Mouse (Mus musculus) forebrain, embryonic 11.5 days (tissue): ENCODE results near the gene Fads3. TPM values are rescaled to one million over a fixed set of nuclear protein-coding genes. Genes with fewer than 3 reads are reported as not detected.

ENCODE experiments used
- ATAC-seq: fragments of 200-750 bp; cut with Nextera tagmentation; replicated peaks from 2 replicates; pipeline ENCODE4 v1.8.0; 2017; ENCODE audit warnings: moderate TSS enrichment; ENCODE audit not compliant: low FRiP score
- DNase-seq: peaks from one replicate; pipeline ENCODE4 v3.0.0-alpha.2; 2017; ENCODE audit warnings: low spot score
- H3K27ac ChIP-seq: fragments of 300-500 bp; sonication (generic); 2 replicates; pipeline ENCODE4 v1.5.1; 2014; ENCODE audit warnings: low read depth, low read length
- H3K27me3 ChIP-seq: fragments of 300-500 bp; sonication (generic); 2 replicates; pipeline ENCODE4 v1.6.1; 2014; ENCODE audit warnings: mild to moderate bottlenecking, low read length, mixed read lengths; ENCODE audit not compliant: control insufficient read depth, insufficient read depth
- H3K36me3 ChIP-seq: fragments of 300-500 bp; sonication (generic); 2 replicates; pipeline ENCODE4 v1.6.1; 2014; ENCODE audit warnings: mild to moderate bottlenecking, low read length, moderate library complexity, mixed read lengths; ENCODE audit not compliant: control insufficient read depth, insufficient read depth
- H3K4me1 ChIP-seq: fragments of 300-500 bp; sonication (generic); replicated peaks from 2 replicates; pipeline ENCODE4 v1.6.1; 2014; ENCODE audit warnings: low read length, mixed read lengths; ENCODE audit not compliant: control insufficient read depth, insufficient read depth
- H3K4me2 ChIP-seq: fragments of 300-500 bp; sonication (generic); 2 replicates; pipeline ENCODE4 v1.6.1; 2014; ENCODE audit warnings: low read depth, mild to moderate bottlenecking, low read length, moderate library complexity, mixed read lengths; ENCODE audit not compliant: severe bottlenecking
- H3K4me3 ChIP-seq: fragments of 300-500 bp; sonication (generic); 2 replicates; pipeline ENCODE4 v1.5.1; 2014; ENCODE audit warnings: low read depth, low read length
- H3K9ac ChIP-seq: fragments of 300-500 bp; sonication (generic); 2 replicates; pipeline ENCODE4 v1.6.1; 2014; ENCODE audit warnings: low read length
- H3K9me3 ChIP-seq: fragments of 300-500 bp; sonication (generic); 2 replicates; pipeline ENCODE4 v1.6.1; 2016; ENCODE audit warnings: low read length, mixed read lengths; ENCODE audit not compliant: control insufficient read depth
- WGBS: fragments of 180-500 bp; shearing (Covaris S2); extraction: QIAGEN DNeasy Blood & Tissue Kit; methylation state at CpG from one replicate; pipeline ENCODE4 v1.1.7; 2014; 5-methylcytosine and 5-hydroxymethylcytosine counted together
- polyA plus RNA-seq: library from polyadenylated mRNA; unstranded; fragments of >200 nt; fragmentation: Nextera tagmentation; extraction: Ambion mirVana; gene quantifications from 2 replicates; pipeline ENCODE4 v1.2.1, GENCODE M21; 2014

Gene Fads3
- polyA plus RNA-seq, 1 experiment from 2014 or later, result 6.1 TPM

- WGBS, result 95% methylated on average over 4 of the region's 4 CpGs
- no peak for DNase-seq
- no peak overlapping the region for H3K4me3 ChIP-seq
- ATAC-seq, result no peak
- no peaks in the 10 kb centered on the region for H3K27me3 ChIP-seq
- H3K9ac ChIP-seq, result no peak overlapping the region
- no peaks in the 10 kb centered on the region for H3K9me3 ChIP-seq
- no peak overlapping the region for H3K4me2 ChIP-seq
- H3K36me3 ChIP-seq, result peaks cover 55% of the 10 kb centered on the region
- no peak overlapping the region for H3K27ac ChIP-seq
- H3K4me1 ChIP-seq, result no peaks in the 10 kb centered on the region
Measured at GRCm38 (mm10) chr19:10066189-10066500, 24.8 kb downstream of the Fads3 start.

GRCm38 (mm10) chr19:10066502-10066901 lies 25.1 kb downstream of the Fads3 start:
- Histone ChIP-seq H3K9me3 (no peaks in the 10 kb centered on the region), H3K4me1 (no peaks in the 10 kb centered on the region), H3K9ac (no peak overlapping the region), H3K27me3 (no peaks in the 10 kb centered on the region), H3K36me3 (peaks cover 58% of the 10 kb centered on the region), H3K4me3 (no peak overlapping the region), H3K4me2 (no peak overlapping the region), H3K27ac (no peak overlapping the region)
- ATAC-seq (no peak), DNase-seq (no peak)
- 95% methylated on average over 3 of the region's 3 CpGs for WGBS

- peaks cover 56% of the 10 kb centered on the region for H3K36me3 ChIP-seq
- no peaks in the 10 kb centered on the region for H3K27me3 ChIP-seq
- no peak overlapping the region for H3K4me3 ChIP-seq
- no peak overlapping the region for H3K27ac ChIP-seq
- WGBS, result 92% methylated on average over 7 of the region's 7 CpGs
- ATAC-seq, result no peak
- no peak overlapping the region for H3K9ac ChIP-seq
- DNase-seq, result no peak
- H3K4me2 ChIP-seq, result no peak overlapping the region
- H3K4me1 ChIP-seq, result no peaks in the 10 kb centered on the region
- no peaks in the 10 kb centered on the region for H3K9me3 ChIP-seq
Measured at GRCm38 (mm10) chr19:10067701-10068100, 26.3 kb downstream of the Fads3 start.

- H3K4me2 ChIP-seq, result no peak overlapping the region
- no peak overlapping the region for H3K27ac ChIP-seq
- H3K4me3 ChIP-seq, result no peak overlapping the region
- whole genome bisulfite sequencing, result 97% methylated on average over 8 of the region's 8 CpGs
- ATAC-seq (no peak), DNase-seq (no peak)
- H3K9ac ChIP-seq, result no peak overlapping the region
- H3K9me3 ChIP-seq, result no peaks in the 10 kb centered on the region
- H3K36me3 ChIP-seq, result peaks cover 53% of the 10 kb centered on the region
- no peaks in the 10 kb centered on the region for H3K27me3 ChIP-seq
- H3K4me1 ChIP-seq, result no peaks in the 10 kb centered on the region
Measured at GRCm38 (mm10) chr19:10070186-10070980, 29.0 kb downstream of the Fads3 start.

GRCm38 (mm10) chr19:10071166-10071565 lies 29.8 kb downstream of the Fads3 start:
- Histone ChIP-seq H3K27me3 (no peaks in the 10 kb centered on the region), H3K4me3 (no peak overlapping the region), H3K27ac (no peak overlapping the region), H3K9me3 (no peaks in the 10 kb centered on the region), H3K9ac (no peak overlapping the region), H3K36me3 (peaks cover 59% of the 10 kb centered on the region), H3K4me1 (no peaks in the 10 kb centered on the region), H3K4me2 (no peak overlapping the region)
- ATAC-seq (no peak), DNase-seq (no peak)
- WGBS, result 81% methylated on average over 5 of the region's 5 CpGs

- Histone ChIP-seq H3K9ac (no peak overlapping the region), H3K27ac (no peak overlapping the region), H3K27me3 (no peaks in the 10 kb centered on the region), H3K9me3 (no peaks in the 10 kb centered on the region), H3K4me1 (no peaks in the 10 kb centered on the region), H3K36me3 (peaks cover 62% of the 10 kb centered on the region), H3K4me3 (no peak overlapping the region), H3K4me2 (no peak overlapping the region)
- 79% methylated on average over 4 of the region's 4 CpGs for WGBS
- DNase-seq (no peak), ATAC-seq (no peak)
Measured at GRCm38 (mm10) chr19:10071892-10072291, 30.5 kb downstream of the Fads3 start.

- no peak for DNase-seq
- Histone ChIP-seq H3K27ac (no peak overlapping the region), H3K9me3 (no peaks in the 10 kb centered on the region), H3K4me3 (no peak overlapping the region), H3K27me3 (no peaks in the 10 kb centered on the region), H3K4me2 (no peak overlapping the region), H3K4me1 (no peaks in the 10 kb centered on the region), H3K9ac (no peak overlapping the region), H3K36me3 (peaks cover 71% of the 10 kb centered on the region)
- WGBS, result 93% methylated on average over 5 of the region's 5 CpGs
- no peak for ATAC-seq
Measured at GRCm38 (mm10) chr19:10073145-10073544, 31.8 kb downstream of the Fads3 start.

GRCm38 (mm10) chr19:10078392-10078791 lies 37.0 kb downstream of the Fads3 start:
- Histone ChIP-seq H3K4me2 (no peak overlapping the region), H3K36me3 (peaks cover 69% of the 10 kb centered on the region), H3K4me3 (no peak overlapping the region), H3K9me3 (no peaks in the 10 kb centered on the region), H3K27me3 (no peaks in the 10 kb centered on the region), H3K9ac (no peak overlapping the region), H3K4me1 (no peaks in the 10 kb centered on the region), H3K27ac (no peak overlapping the region)
- 87% methylated on average over 6 of the region's 6 CpGs for whole genome bisulfite sequencing
- DNase-seq (no peak), ATAC-seq (no peak)

- WGBS, result 97% methylated on average over 7 of the region's 7 CpGs
Measured at GRCm38 (mm10) chr19:10080384-10080783, 39.0 kb downstream of the Fads3 start.

More at GRCm38 (mm10) chr19:10080384-10080783, 39.0 kb downstream of the Fads3 start:
- ATAC-seq (no peak), DNase-seq (no peak)
- no peak overlapping the region for H3K9ac ChIP-seq
- no peaks in the 10 kb centered on the region for H3K27me3 ChIP-seq
- H3K4me3 ChIP-seq, result no peak overlapping the region
- no peak overlapping the region for H3K27ac ChIP-seq
- no peak overlapping the region for H3K4me2 ChIP-seq
- no peaks in the 10 kb centered on the region for H3K4me1 ChIP-seq
- peaks cover 53% of the 10 kb centered on the region for H3K36me3 ChIP-seq
- no peaks in the 10 kb centered on the region for H3K9me3 ChIP-seq
